Mouse (Mus musculus) heart, postnatal 0 days (tissue): Measurements from ENCODE around the gene Pfdn6.

ENCODE experiments used
- CTCF ChIP-seq: IDR thresholded peaks from 2 replicates; pipeline ENCODE4 v1.5.1; 2016; ENCODE audit warnings: antibody characterized with exemption, control low read depth, low read depth
- EP300 ChIP-seq: IDR thresholded peaks from 2 replicates; pipeline ENCODE4 v1.6.1; 2016; ENCODE audit warnings: antibody characterized with exemption, low read depth

- TF ChIP-seq CTCF (no peak), EP300 (no peak)
These were observed 3.3 kb upstream of the Pfdn6 start for GRCm38 (mm10) chr17:33943454-33943853.
